Mouse (Mus musculus) limb, embryonic 12.5 days (tissue): ENCODE measurements around the gene Slc25a21. TPM values are rescaled to one million over a fixed set of nuclear protein-coding genes. Genes with fewer than 3 reads are reported as not detected.
"Not testable (repeated sequence)": the region's sequence is repeated elsewhere in the genome, so short reads cannot be mapped to it uniquely, and the experiment has no call there.

Experiments
- ATAC-seq: fragments of 200-750 bp; cut with Nextera tagmentation; 2 replicates; pipeline ENCODE4 v1.8.0; 2017; ENCODE audit warnings: low read depth, moderate TSS enrichment; ENCODE audit not compliant: insufficient number of reproducible peaks, insufficient read depth, low FRiP score, low TSS enrichment
- H3K27ac ChIP-seq: fragments of 300-500 bp; sonication (generic); 2 replicates; pipeline ENCODE4 v1.5.1; 2016; ENCODE audit warnings: mild to moderate bottlenecking, moderate library complexity
- H3K27me3 ChIP-seq: fragments of 300-500 bp; sonication (generic); 2 replicates; pipeline ENCODE4 v1.6.1; 2016; ENCODE audit warnings: mild to moderate bottlenecking, moderate library complexity
- H3K36me3 ChIP-seq: fragments of 300-500 bp; sonication (generic); 2 replicates; pipeline ENCODE4 v1.6.1; 2016; ENCODE audit warnings: mild to moderate bottlenecking, moderate library complexity
- H3K4me1 ChIP-seq: fragments of 300-500 bp; sonication (generic); replicated peaks from 2 replicates; pipeline ENCODE4 v1.6.1; 2016
- H3K4me2 ChIP-seq: fragments of 300-500 bp; sonication (generic); 2 replicates; pipeline ENCODE4 v1.6.1; 2016; ENCODE audit warnings: mild to moderate bottlenecking, moderate library complexity
- H3K4me3 ChIP-seq: fragments of 300-500 bp; sonication (generic); replicated peaks from 2 replicates; pipeline ENCODE4 v1.5.1; 2016; ENCODE audit warnings: mild to moderate bottlenecking
- H3K9ac ChIP-seq: fragments of 300-500 bp; sonication (generic); replicated peaks from 2 replicates; pipeline ENCODE4 v1.6.1; 2016; ENCODE audit warnings: mild to moderate bottlenecking, moderate library complexity
- H3K9me3 ChIP-seq: fragments of 300-500 bp; sonication (generic); 2 replicates; pipeline ENCODE4 v1.6.1; 2016; ENCODE audit warnings: mild to moderate bottlenecking, moderate library complexity
- WGBS: fragments of 180-500 bp; shearing (Covaris S2); methylation state at CpG from one replicate; pipeline ENCODE4 v1.1.7; 2016; 5-methylcytosine and 5-hydroxymethylcytosine counted together
- polyA plus RNA-seq: library from polyadenylated mRNA; unstranded; fragments of >200 nt; fragmentation: Nextera tagmentation; extraction: Ambion mirVana; gene quantifications from 2 replicates; pipeline ENCODE4 v1.2.1, GENCODE M21; 2016

The Slc25a21 gene
- polyA plus RNA-seq: 1.1 and 1.3 TPM in 2 replicates

- WGBS: 68% methylated on average over 10 of the region's 10 CpGs
- H3K4me2 ChIP-seq: peak within 1 kb of the TSS; percentile 79
- no peak for ATAC-seq
- no peaks in the 10 kb centered on the region for H3K36me3 ChIP-seq
- peak within 1 kb of the TSS; percentile 52 for H3K4me3 ChIP-seq
- no peaks in the 10 kb centered on the region; the same call in 1 of the 2 replicates for H3K4me1 ChIP-seq
- H3K27me3 ChIP-seq: peaks cover 32% of the 10 kb centered on the region
- H3K27ac ChIP-seq: no peak within 1 kb of the TSS
- no peaks in the 10 kb centered on the region for H3K9me3 ChIP-seq
- peak within 1 kb of the TSS; percentile 61 for H3K9ac ChIP-seq
Measured at GRCm38 (mm10) chr12:57197363-57198026, at the start of gene Slc25a21. Slc25a21 (minus strand) TSS chr12:57197472.

GRCm38 (mm10) chr12:57243671-57244495 is 46.6 kb upstream of the Slc25a21 start:
- H3K9me3 ChIP-seq: no peaks in the 10 kb centered on the region
- no peaks in the 10 kb centered on the region for H3K27me3 ChIP-seq
- H3K9ac ChIP-seq: no peak overlapping the region
- no peak overlapping the region for H3K4me3 ChIP-seq
- H3K4me1 ChIP-seq: no peaks in the 10 kb centered on the region
- no peak for ATAC-seq
- peaks cover 28% of the 10 kb centered on the region for H3K36me3 ChIP-seq
- 88% methylated on average over 5 of the region's 5 CpGs for WGBS
- no peak overlapping the region for H3K27ac ChIP-seq
- H3K4me2 ChIP-seq: no peak overlapping the region

GRCm38 (mm10) chr12:57233386-57233785 is 36.1 kb upstream of the Slc25a21 start:
- H3K9ac ChIP-seq: no peak overlapping the region
- no peak overlapping the region for H3K27ac ChIP-seq
- no peaks in the 10 kb centered on the region for H3K9me3 ChIP-seq
- 88% methylated on average over 5 of the region's 5 CpGs for WGBS
- H3K4me2 ChIP-seq: no peak overlapping the region
- H3K36me3 ChIP-seq: peaks cover 12% of the 10 kb centered on the region
- ATAC-seq: no peak
- no peaks in the 10 kb centered on the region for H3K27me3 ChIP-seq
- H3K4me1 ChIP-seq: peaks cover 7% of the 10 kb centered on the region; the same call in 1 of the 2 replicates
- no peak overlapping the region for H3K4me3 ChIP-seq

- no peaks in the 10 kb centered on the region for H3K9me3 ChIP-seq
- 77% methylated on average over 14 of the region's 14 CpGs for WGBS
- peaks cover 7% of the 10 kb centered on the region; the same call in 1 of the 2 replicates for H3K4me1 ChIP-seq
- H3K9ac ChIP-seq: peak overlapping the region; percentile 79
- 0 out of 2 replicates have a peak overlapping the region, but pooled peaks have one; percentile 95 for H3K27ac ChIP-seq
- peak overlapping the region; percentile 73 for H3K4me3 ChIP-seq
- no peak for ATAC-seq
- H3K27me3 ChIP-seq: no peaks in the 10 kb centered on the region
- H3K36me3 ChIP-seq: 0 out of 2 replicates have a peak, but pooled peaks cover 8% of the 10 kb centered on the region
- H3K4me2 ChIP-seq: peak overlapping the region; percentile 57
Measured at GRCm38 (mm10) chr12:57231085-57231875, 34.0 kb upstream of the Slc25a21 start.

- H3K4me1 ChIP-seq: peaks cover 7% of the 10 kb centered on the region; the same call in 1 of the 2 replicates
- 1% methylated on average over 58 of the region's 58 CpGs for WGBS
- H3K4me3 ChIP-seq: peak within 1 kb of the TSS; percentile 73
- no peaks in the 10 kb centered on the region for H3K9me3 ChIP-seq
- H3K4me2 ChIP-seq: peak within 1 kb of the TSS; percentile 57
- peak; percentile 96 for ATAC-seq
- H3K27ac ChIP-seq: peak within 1 kb of the TSS; percentile 95
- H3K27me3 ChIP-seq: no peaks in the 10 kb centered on the region
- 0 out of 2 replicates have a peak, but pooled peaks cover 8% of the 10 kb centered on the region for H3K36me3 ChIP-seq
- H3K9ac ChIP-seq: peak within 1 kb of the TSS; percentile 79
Measured at GRCm38 (mm10) chr12:57230192-57230706, 33.0 kb upstream of the Slc25a21 start, which contains the start of the genes Prps1l3 and Mipol1. Prps1l3 (plus strand) TSS chr12:57230412. Mipol1 (plus strand) TSS chr12:57230427.

DNA sequence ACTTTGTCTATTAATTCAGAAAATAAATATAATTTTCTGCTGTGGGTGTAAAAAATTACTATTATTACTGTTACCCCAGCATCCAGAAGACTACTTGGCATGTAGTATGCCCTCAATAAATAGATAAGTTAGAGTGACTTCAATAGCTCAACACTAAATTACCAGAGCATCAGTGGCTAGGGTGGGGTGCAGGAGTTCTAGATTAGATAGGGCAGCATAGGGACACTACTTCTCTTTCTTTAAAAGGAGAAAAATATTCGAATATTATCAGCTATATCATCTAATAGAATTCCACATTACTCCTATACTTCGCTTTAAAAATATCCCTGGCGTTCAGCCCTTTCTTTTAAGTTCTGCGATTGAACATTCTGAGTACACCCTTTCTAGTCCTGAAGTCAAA is 32.4 kb upstream of the Slc25a21 start:
- 37% methylated on average over 4 of the region's 4 CpGs for WGBS
- Histone ChIP-seq H3K4me2 (peak overlapping the region; percentile 57), H3K9ac (peak overlapping the region; percentile 79; the same call in 1 of the 2 replicates), H3K36me3 (0 out of 2 replicates have a peak, but pooled peaks cover 3% of the 10 kb centered on the region), H3K4me3 (peak overlapping the region; percentile 73), H3K9me3 (no peaks in the 10 kb centered on the region), H3K4me1 (peaks cover 7% of the 10 kb centered on the region; the same call in 1 of the 2 replicates), H3K27ac (peak overlapping the region; percentile 95; the same call in 1 of the 2 replicates), H3K27me3 (no peaks in the 10 kb centered on the region)
- ATAC-seq: 0 out of 2 replicates have a peak, but pooled peaks have one; percentile 3

DNA sequence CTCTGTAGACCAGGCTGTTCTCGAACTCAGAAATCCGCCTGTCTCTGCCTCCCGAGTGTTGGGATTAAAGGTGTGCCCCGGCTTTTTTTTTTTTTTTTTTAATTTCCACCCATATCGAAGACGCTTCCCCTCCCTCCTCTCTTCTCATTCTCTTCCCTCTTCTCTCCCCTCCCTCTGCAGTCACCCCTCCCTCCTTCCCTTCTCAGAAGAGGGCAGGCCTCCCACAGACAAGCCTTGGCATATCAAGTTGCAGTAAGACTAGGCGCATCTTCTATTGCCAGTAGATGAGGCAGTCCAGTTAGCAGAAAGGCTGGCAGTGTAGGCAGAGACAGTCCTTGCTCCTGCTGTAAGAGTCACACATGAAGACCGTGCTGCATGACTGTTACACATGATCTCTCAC is 30.5 kb upstream of the Slc25a21 start:
- Histone ChIP-seq H3K27me3 (no peaks in the 10 kb centered on the region), H3K36me3 (no peaks in the 10 kb centered on the region), H3K4me3 (no peak overlapping the region), H3K4me1 (peaks cover 7% of the 10 kb centered on the region; the same call in 1 of the 2 replicates), H3K27ac (no peak overlapping the region), H3K4me2 (no peak overlapping the region), H3K9me3 (no peaks in the 10 kb centered on the region), H3K9ac (no peak overlapping the region)
- ATAC-seq: no peak
- WGBS: 84% methylated on average over 4 of the region's 8 CpGs

DNA sequence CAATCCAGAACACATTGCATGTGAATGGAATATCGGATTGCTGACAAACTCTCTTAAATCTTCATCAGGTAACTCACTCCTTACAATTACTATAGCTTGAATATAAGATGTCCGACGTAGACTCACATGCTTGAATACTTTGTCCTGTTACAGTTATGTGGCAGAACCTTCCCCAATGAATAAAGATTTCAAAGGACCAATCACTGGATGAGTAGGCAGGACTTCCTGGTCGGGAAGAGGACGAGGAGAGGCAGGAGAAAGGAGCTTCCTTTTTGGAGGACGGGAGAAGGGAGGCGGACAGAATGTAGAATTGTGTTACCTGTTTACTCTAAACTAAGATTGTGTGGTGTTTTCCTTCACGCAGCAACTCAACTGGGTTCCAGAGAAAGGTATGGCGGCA is 29.1 kb upstream of the Slc25a21 start:
- WGBS: 87% methylated on average over 9 of the region's 9 CpGs
- H3K9me3 ChIP-seq: no peaks in the 10 kb centered on the region
- H3K27ac ChIP-seq: no peak overlapping the region
- no peak overlapping the region for H3K4me2 ChIP-seq
- no peaks in the 10 kb centered on the region for H3K27me3 ChIP-seq
- no peak overlapping the region for H3K9ac ChIP-seq
- no peaks in the 10 kb centered on the region for H3K36me3 ChIP-seq
- H3K4me3 ChIP-seq: no peak overlapping the region
- peaks cover 4% of the 10 kb centered on the region; the same call in 1 of the 2 replicates for H3K4me1 ChIP-seq
- ATAC-seq: no peak

DNA sequence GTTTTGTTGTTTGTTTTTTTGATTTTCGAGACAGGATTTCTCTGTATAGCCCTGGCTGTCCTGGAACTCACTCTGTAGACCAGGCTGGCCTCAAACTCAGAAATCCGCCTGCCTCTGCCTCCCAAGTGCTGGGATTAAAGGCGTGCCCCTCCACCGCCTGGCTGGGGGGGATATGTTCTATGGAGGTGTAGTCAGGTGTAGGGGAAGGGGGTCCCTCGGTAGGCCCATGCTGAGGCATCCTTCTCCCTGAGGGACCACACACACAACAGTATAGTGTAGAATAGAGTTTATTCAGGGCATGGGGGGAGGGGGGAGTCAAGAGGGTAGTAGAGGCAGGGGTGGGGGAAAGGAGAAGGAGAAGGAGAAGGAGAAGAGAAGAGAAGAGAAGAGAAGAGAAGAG is 15.2 kb upstream of the Slc25a21 start:
- not testable (repeated sequence) for H3K36me3 ChIP-seq, H3K4me3 ChIP-seq, H3K4me1 ChIP-seq, ATAC-seq, H3K9me3 ChIP-seq, H3K4me2 ChIP-seq, H3K27me3 ChIP-seq, H3K27ac ChIP-seq, H3K9ac ChIP-seq
- 78% methylated on average over 5 of the region's 5 CpGs for WGBS
